Mouse (Mus musculus) erythroblast, embryonic 14.5 days (primary cell): ENCODE data around the gene Lrrc32.

Experiments used
- GATA1 ChIP-seq: IDR thresholded peaks from 2 replicates; pipeline ENCODE4 v1.6.1; 2012; ENCODE audit warnings: low read length, inconsistent platforms, mixed read lengths
- TAL1 ChIP-seq: IDR thresholded peaks from 3 replicates; pipeline ENCODE4 v1.6.1; 2012; ENCODE audit warnings: low read length, inconsistent platforms, mixed read lengths

GRCm38 (mm10) chr7:98532981-98533380 lies 43.9 kb downstream of the Lrrc32 start:
- no peak for TF ChIP-seq GATA1
- TF ChIP-seq TAL1, result no peak
